Mouse (Mus musculus) small intestine, adult 10 weeks (tissue): ENCODE results near the gene Usp17la. TPM values are rescaled to one million over a fixed set of nuclear protein-coding genes. Genes with fewer than 3 reads are reported as not detected.

Experiments
- polyA plus RNA-seq: library from polyadenylated mRNA; stranded (reverse); fragments of 350-450 nt; fragmentation: Illumina TruSeq; extraction: RNeasy Lipid Tissue Mini Kit (QIAGEN cat#74804); gene quantifications from one replicate; pipeline ENCODE4 v1.2.3, GENCODE M21; 2014; ENCODE audit warnings: low replicate concordance

The Usp17la gene
- polyA plus RNA-seq, result not detected

GRCm38 (mm10) chr7:104856709-104857108, at the start of gene Usp17la:
Gene Usp17la (plus strand): TSS chr7:104857009.

GRCm38 (mm10) chr7:104842503-104842902, 14.3 kb upstream of the Usp17la start, which contains the start of gene Usp17lb:
Gene Usp17lb (minus strand): TSS chr7:104842603.

GRCm38 (mm10) chr7:104877731-104878130, 20.9 kb downstream of the Usp17la start, which contains the start of gene Olfr665:
Gene Olfr665 (plus strand): TSS chr7:104878031.

DNA sequence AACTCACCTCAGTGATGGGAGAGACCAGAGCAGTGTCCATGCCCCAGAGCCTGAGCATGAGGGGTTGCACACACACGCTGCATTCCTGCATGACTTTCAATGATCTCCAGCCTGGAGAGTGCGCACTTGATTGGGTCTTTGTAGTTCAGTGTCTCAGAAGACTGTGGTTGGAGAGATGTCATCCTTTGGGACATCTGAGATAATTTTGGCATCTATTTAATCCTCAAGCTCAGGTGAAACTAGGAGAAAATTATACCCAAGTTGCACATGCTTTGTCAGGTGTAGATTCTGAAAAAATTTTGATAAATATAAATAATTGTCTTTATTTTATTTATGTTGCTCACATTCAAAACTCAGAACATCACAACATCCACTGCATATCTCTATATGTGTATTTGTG, 39.0 kb downstream of the Usp17la start, which contains the start of gene Olfr666:
Gene Olfr666 (minus strand): TSS at position 101 of the 400 bp plus-strand sequence.

Other genes starting within 250 kb of the Usp17la start
- not detected for gene Olfr656, start 243.1 kb upstream of the Usp17la start, polyA plus RNA-seq
- not detected for gene Olfr657, start 232.2 kb upstream of the Usp17la start, polyA plus RNA-seq
- gene Olfr658, start 209.7 kb upstream of the Usp17la start, polyA plus RNA-seq, result 0.15 TPM
- gene Olfr659, start 190.3 kb upstream of the Usp17la start, polyA plus RNA-seq, result not detected
- gene Olfr661, start 170.5 kb upstream of the Usp17la start, polyA plus RNA-seq, result not detected
- not detected for gene Usp17le, start 79.5 kb upstream of the Usp17la start, polyA plus RNA-seq
- gene Usp17lb, start 14.4 kb upstream of the Usp17la start, polyA plus RNA-seq, result not detected
- gene Olfr665, start 21.0 kb downstream of the Usp17la start, polyA plus RNA-seq, result not detected
- not detected for gene Olfr666, start 38.9 kb downstream of the Usp17la start, polyA plus RNA-seq
- not detected for gene Olfr667, start 64.5 kb downstream of the Usp17la start, polyA plus RNA-seq
- gene Olfr668, start 71.0 kb downstream of the Usp17la start, polyA plus RNA-seq, result not detected
- gene Olfr669, start 77.2 kb downstream of the Usp17la start, polyA plus RNA-seq, result not detected
- not detected for gene Olfr670, start 105.6 kb downstream of the Usp17la start, polyA plus RNA-seq
- not detected for gene Olfr671, start 122.1 kb downstream of the Usp17la start, polyA plus RNA-seq
- not detected for gene Olfr672, start 145.0 kb downstream of the Usp17la start, polyA plus RNA-seq
- gene Olfr675, start 171.5 kb downstream of the Usp17la start, polyA plus RNA-seq, result not detected
- gene Olfr676, start 175.7 kb downstream of the Usp17la start, polyA plus RNA-seq, result not detected
- gene Olfr677, start 194.4 kb downstream of the Usp17la start, polyA plus RNA-seq, result not detected
- not detected for gene Olfr678, start 207.5 kb downstream of the Usp17la start, polyA plus RNA-seq
- gene Olfr679, start 224.2 kb downstream of the Usp17la start, polyA plus RNA-seq, result not detected
- gene Olfr680-ps1, start 235.8 kb downstream of the Usp17la start, polyA plus RNA-seq, result not detected